In the genomic region with DNA sequence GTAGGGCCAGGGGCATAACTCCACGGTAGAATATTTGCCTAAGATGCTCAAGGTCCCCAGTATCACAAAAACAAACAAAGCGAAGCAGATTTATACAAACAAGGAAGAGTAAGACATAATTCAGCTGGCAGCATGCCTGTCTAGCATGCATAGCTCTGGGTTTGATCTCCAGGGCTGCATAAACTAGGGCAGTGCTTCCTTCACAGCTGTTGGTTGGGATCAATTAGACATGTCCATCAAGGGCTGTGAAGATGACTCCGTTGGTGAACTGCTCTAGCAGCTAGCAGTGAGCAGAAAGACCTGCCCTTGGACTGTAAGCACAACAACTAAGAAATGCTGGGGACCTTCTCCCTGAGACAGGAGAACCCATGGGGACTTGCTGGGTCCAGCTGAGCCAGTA, we compare ENCODE assay signal across 22 mouse cellular contexts. TPM values are rescaled to one million over a fixed set of nuclear protein-coding genes. Genes with fewer than 3 reads are reported as not detected.
DNase-seq lines count a peak whose midpoint lies in the region; ATAC-seq and TF ChIP-seq lines count a peak whose summit lies in the region.
"Had no signal": no experiment of that assay in that cellular context is flagged by ENCODE, and none has a peak within 500 bp of the region (broad histone marks: within the 10 kb centered on the region; RNA-seq: fewer than 3 reads in every experiment).

No protein-coding gene starts in this region.

- no peak overlapping the region for H3K4me2 ChIP-seq in embryonic facial prominence, embryonic 14.5 days (ENCODE audit: low read depth, low read length)
- no peak overlapping the region for H3K4me2 ChIP-seq in kidney, embryonic 14.5 days (replicated peaks; ENCODE audit: low read depth, low read length)
- H3K4me2 ChIP-seq in kidney, postnatal 0 days (ENCODE audit: low read length) = no peak overlapping the region
- H3K4me2 ChIP-seq: embryonic facial prominence, embryonic 15.5 days; heart, embryonic 11.5 days; hindbrain, embryonic 12.5 days; hindbrain, embryonic 15.5 days had no signal

- no peak overlapping the region for H3K27ac ChIP-seq in embryonic facial prominence, embryonic 14.5 days (replicated peaks; ENCODE audit: low read depth, low read length)
- no peak overlapping the region for H3K27ac ChIP-seq in embryonic facial prominence, embryonic 10.5 days (replicated peaks)
- H3K27ac ChIP-seq in kidney, embryonic 14.5 days (ENCODE audit: low read depth, low read length) = no peak overlapping the region
- H3K27ac ChIP-seq in kidney, postnatal 0 days = no peak overlapping the region
- H3K27ac ChIP-seq: embryonic facial prominence, embryonic 15.5 days; gastrocnemius, adult 2 months; hindbrain, embryonic 12.5 days; hindbrain, embryonic 15.5 days had no signal

- no peak for TF ChIP-seq CTCF in kidney, postnatal 0 days (IDR thresholded peaks at IDR 0.05; ENCODE audit: low read depth)

- ATAC-seq in embryonic facial prominence, embryonic 14.5 days (ENCODE audit: low read depth) = no peak
- peak; percentile 66; the same call in 1 of the 2 replicates for ATAC-seq in kidney, embryonic 14.5 days (ENCODE audit: low FRiP score, low TSS enrichment)
- 0 out of 2 replicates have a peak, but pooled peaks have one; percentile 46 for ATAC-seq in kidney, postnatal 0 days (replicated peaks; ENCODE audit: low FRiP score, low read depth)
- ATAC-seq: activated CD4-positive, CD25-positive, alpha-beta regulatory T cell, adult 4 months; forebrain, embryonic 14.5 days; forebrain, postnatal 0 days had no signal

- peak; percentile 22 for DNase-seq in embryonic facial prominence, embryonic 14.5 days (ENCODE audit: low spot score)
- no peak for DNase-seq in embryonic facial prominence, embryonic 10.5 days (ENCODE audit: low spot score)
- no peak for DNase-seq in kidney, postnatal 25 days
- DNase-seq in kidney, postnatal 0 days (ENCODE audit: low spot score) = peak; percentile 48
- DNase-seq in kidney, adult 9 months = no peak
- DNase-seq: adrenal gland, adult 8-10 months; adrenal gland, postnatal 25 days; cerebellum, adult 11-12 months; cerebellum, adult 8-10 months; cerebellum, postnatal 10 days; cerebellum, postnatal 36 days; embryo, embryonic 11 days; forebrain, postnatal 0 days; gastrocnemius, adult 2 months; gastrocnemius, postnatal 14 days had no signal

- H3K4me1 ChIP-seq in embryonic facial prominence, embryonic 14.5 days (ENCODE audit: control insufficient read depth, insufficient read depth, low read length) = 0 out of 2 replicates have a peak, but pooled peaks cover 3% of the 10 kb centered on the region
- peaks cover 3% of the 10 kb centered on the region for H3K4me1 ChIP-seq in embryonic facial prominence, embryonic 10.5 days
- no peaks in the 10 kb centered on the region for H3K4me1 ChIP-seq in kidney, embryonic 14.5 days (ENCODE audit: control insufficient read depth, insufficient read depth, low read length)
- no peaks in the 10 kb centered on the region for H3K4me1 ChIP-seq in kidney, postnatal 0 days (replicated peaks; ENCODE audit: insufficient read depth, low read length)

- no peak overlapping the region for H3K9ac ChIP-seq in embryonic facial prominence, embryonic 14.5 days (ENCODE audit: low read depth, low read length)
- H3K9ac ChIP-seq in kidney, embryonic 14.5 days (ENCODE audit: low read depth, low read length) = no peak overlapping the region
- no peak overlapping the region for H3K9ac ChIP-seq in kidney, postnatal 0 days (ENCODE audit: low read depth, low read length)
- H3K9ac ChIP-seq: embryonic facial prominence, embryonic 15.5 days; forebrain, postnatal 0 days; hindbrain, embryonic 12.5 days; hindbrain, embryonic 15.5 days had no signal

- 56% methylated on average over 3 of the region's 3 CpGs for WGBS in embryonic facial prominence, embryonic 14.5 days
- whole genome bisulfite sequencing in embryonic facial prominence, embryonic 10.5 days = 68% methylated on average over 3 of the region's 3 CpGs
- WGBS in kidney, embryonic 14.5 days = 43% methylated on average over 3 of the region's 3 CpGs
- 39% methylated on average over 3 of the region's 3 CpGs for WGBS in kidney, postnatal 0 days

- 0 out of 2 replicates have a peak, but pooled peaks cover 4% of the 10 kb centered on the region for H3K9me3 ChIP-seq in embryonic facial prominence, embryonic 14.5 days (ENCODE audit: control insufficient read depth, low read length)
- no peaks in the 10 kb centered on the region for H3K9me3 ChIP-seq in embryonic facial prominence, embryonic 10.5 days
- no peaks in the 10 kb centered on the region for H3K9me3 ChIP-seq in kidney, embryonic 14.5 days (ENCODE audit: control insufficient read depth, low read length)
- H3K9me3 ChIP-seq in kidney, postnatal 0 days (replicated peaks; ENCODE audit: low read length) = no peaks in the 10 kb centered on the region
- H3K9me3 ChIP-seq: embryonic facial prominence, embryonic 15.5 days; hindbrain, embryonic 12.5 days; hindbrain, embryonic 15.5 days had no signal

- H3K27me3 ChIP-seq in embryonic facial prominence, embryonic 14.5 days (replicated peaks; ENCODE audit: control insufficient read depth, insufficient read depth, low read length) = no peaks in the 10 kb centered on the region
- no peaks in the 10 kb centered on the region for H3K27me3 ChIP-seq in embryonic facial prominence, embryonic 10.5 days (replicated peaks; ENCODE audit: low read depth, poor library complexity, severe bottlenecking)
- H3K27me3 ChIP-seq in kidney, embryonic 14.5 days (ENCODE audit: control insufficient read depth, insufficient read depth, low read length) = no peaks in the 10 kb centered on the region
- H3K27me3 ChIP-seq in kidney, postnatal 0 days (ENCODE audit: insufficient read depth, low read length) = no peaks in the 10 kb centered on the region
- H3K27me3 ChIP-seq: embryonic facial prominence, embryonic 15.5 days; hindbrain, embryonic 15.5 days had no signal

- H3K4me3 ChIP-seq in embryonic facial prominence, embryonic 14.5 days (ENCODE audit: low read depth, low read length) = no peak overlapping the region
- H3K4me3 ChIP-seq in embryonic facial prominence, embryonic 10.5 days = no peak overlapping the region
- H3K4me3 ChIP-seq in kidney, embryonic 14.5 days (ENCODE audit: low read length) = no peak overlapping the region
- H3K4me3 ChIP-seq in kidney, postnatal 0 days (replicated peaks; ENCODE audit: low read depth, low read length) = no peak overlapping the region
- H3K4me3 ChIP-seq: embryonic facial prominence, embryonic 15.5 days; gastrocnemius, adult 2 months; hindbrain, embryonic 12.5 days; hindbrain, embryonic 15.5 days had no signal

- H3K36me3 ChIP-seq in embryonic facial prominence, embryonic 14.5 days (ENCODE audit: control insufficient read depth, insufficient read depth, low read length) = no peaks in the 10 kb centered on the region
- no peaks in the 10 kb centered on the region for H3K36me3 ChIP-seq in embryonic facial prominence, embryonic 10.5 days (replicated peaks)
- H3K36me3 ChIP-seq in kidney, embryonic 14.5 days (ENCODE audit: control insufficient read depth, insufficient read depth, low read length) = no peaks in the 10 kb centered on the region
- H3K36me3 ChIP-seq in kidney, postnatal 0 days (ENCODE audit: insufficient read depth, low read length) = no peaks in the 10 kb centered on the region
- H3K36me3 ChIP-seq: embryonic facial prominence, embryonic 15.5 days; hindbrain, embryonic 12.5 days; hindbrain, embryonic 15.5 days had no signal

RNA-seq across cellular contexts. Expression of a gene that starts 5.6 kb away (rescaled TPM):
- polyA plus RNA-seq in embryonic facial prominence, embryonic 14.5 days (2014; fragmentation: Nextera tagmentation; extraction: Ambion mirVana) = 245 and 248 TPM in 2 replicates
- polyA plus RNA-seq in embryonic facial prominence, embryonic 10.5 days (2016; fragmentation: Nextera tagmentation; extraction: Ambion mirVana) = 299 and 302 TPM in 2 replicates
- 306 and 426 TPM in 2 replicates for polyA plus RNA-seq in kidney, embryonic 14.5 days (2014; fragmentation: Nextera tagmentation; extraction: Ambion mirVana)
- 333 and 389 TPM in 2 replicates for polyA plus RNA-seq in kidney, postnatal 0 days (2015; fragmentation: Nextera tagmentation; extraction: Ambion mirVana)

RNA-seq across cellular contexts. Expression of a gene that starts 29.7 kb away (rescaled TPM):
- 33.4 and 38.0 TPM in 2 replicates for polyA plus RNA-seq in embryonic facial prominence, embryonic 14.5 days (2014; fragmentation: Nextera tagmentation; extraction: Ambion mirVana)
- polyA plus RNA-seq in embryonic facial prominence, embryonic 10.5 days (2016; fragmentation: Nextera tagmentation; extraction: Ambion mirVana) = 6.4 and 9.7 TPM in 2 replicates
- polyA plus RNA-seq in kidney, embryonic 14.5 days (2014; fragmentation: Nextera tagmentation; extraction: Ambion mirVana) = 6.5 and 7.8 TPM in 2 replicates
- 7.6 and 8.8 TPM in 2 replicates for polyA plus RNA-seq in kidney, postnatal 0 days (2015; fragmentation: Nextera tagmentation; extraction: Ambion mirVana)
- polyA plus RNA-seq: activated CD4-positive, CD25-positive, alpha-beta regulatory T cell, adult 4 months had no signal

RNA-seq across cellular contexts. Expression of a gene that starts 31.4 kb away (rescaled TPM):
- 10.4 and 11.7 TPM in 2 replicates for polyA plus RNA-seq in embryonic facial prominence, embryonic 14.5 days (2014; fragmentation: Nextera tagmentation; extraction: Ambion mirVana)
- 25.9 and 26.0 TPM in 2 replicates for polyA plus RNA-seq in embryonic facial prominence, embryonic 10.5 days (2016; fragmentation: Nextera tagmentation; extraction: Ambion mirVana)
- polyA plus RNA-seq in kidney, embryonic 14.5 days (2014; fragmentation: Nextera tagmentation; extraction: Ambion mirVana) = 16.5 and 17.6 TPM in 2 replicates
- 15.1 and 15.6 TPM in 2 replicates for polyA plus RNA-seq in kidney, postnatal 0 days (2015; fragmentation: Nextera tagmentation; extraction: Ambion mirVana)

RNA-seq across cellular contexts. Expression of a gene that starts 42.6 kb away (rescaled TPM):
- 3.2 and 4.9 TPM in 2 replicates for polyA plus RNA-seq in embryonic facial prominence, embryonic 14.5 days (2014; fragmentation: Nextera tagmentation; extraction: Ambion mirVana)
- 1.4 and 2.4 TPM in 2 replicates for polyA plus RNA-seq in embryonic facial prominence, embryonic 10.5 days (2016; fragmentation: Nextera tagmentation; extraction: Ambion mirVana)
- polyA plus RNA-seq in kidney, embryonic 14.5 days (2014; fragmentation: Nextera tagmentation; extraction: Ambion mirVana) = 1.7 and 5.0 TPM in 2 replicates
- polyA plus RNA-seq in kidney, postnatal 0 days (2015; fragmentation: Nextera tagmentation; extraction: Ambion mirVana) = 1.8 and 3.8 TPM in 2 replicates
- polyA plus RNA-seq: activated CD4-positive, CD25-positive, alpha-beta regulatory T cell, adult 4 months had no signal

RNA-seq across cellular contexts. Expression of a gene that starts 42.9 kb away (rescaled TPM):
- 5.0 and 5.4 TPM in 2 replicates for polyA plus RNA-seq in embryonic facial prominence, embryonic 14.5 days (2014; fragmentation: Nextera tagmentation; extraction: Ambion mirVana)
- 2.2 and 2.4 TPM in 2 replicates for polyA plus RNA-seq in embryonic facial prominence, embryonic 10.5 days (2016; fragmentation: Nextera tagmentation; extraction: Ambion mirVana)
- 2.3 and 3.4 TPM in 2 replicates for polyA plus RNA-seq in kidney, embryonic 14.5 days (2014; fragmentation: Nextera tagmentation; extraction: Ambion mirVana)
- polyA plus RNA-seq in kidney, postnatal 0 days (2015; fragmentation: Nextera tagmentation; extraction: Ambion mirVana) = 4.2 and 5.2 TPM in 2 replicates
- polyA plus RNA-seq: activated CD4-positive, CD25-positive, alpha-beta regulatory T cell, adult 4 months had no signal

Comparison
In these comparisons a context has a peak if more than half of its experiments do, and no peak if none do; other contexts are left out.
1. DNase-seq: peak in embryonic facial prominence, embryonic 14.5 days (single experiment) and kidney, postnatal 0 days (single experiment); none in embryonic facial prominence, embryonic 10.5 days (single experiment), kidney, postnatal 25 days (0 of 2) and kidney, adult 9 months (single experiment).